Mouse (Mus musculus): ENCODE results near the gene Ddx1. TPM values are rescaled to one million over a fixed set of nuclear protein-coding genes. Genes with fewer than 3 reads are reported as not detected.

Ddx1 gene
- polyA plus RNA-seq, 2 experiments = 22.5 to 68.5 TPM

DNA sequence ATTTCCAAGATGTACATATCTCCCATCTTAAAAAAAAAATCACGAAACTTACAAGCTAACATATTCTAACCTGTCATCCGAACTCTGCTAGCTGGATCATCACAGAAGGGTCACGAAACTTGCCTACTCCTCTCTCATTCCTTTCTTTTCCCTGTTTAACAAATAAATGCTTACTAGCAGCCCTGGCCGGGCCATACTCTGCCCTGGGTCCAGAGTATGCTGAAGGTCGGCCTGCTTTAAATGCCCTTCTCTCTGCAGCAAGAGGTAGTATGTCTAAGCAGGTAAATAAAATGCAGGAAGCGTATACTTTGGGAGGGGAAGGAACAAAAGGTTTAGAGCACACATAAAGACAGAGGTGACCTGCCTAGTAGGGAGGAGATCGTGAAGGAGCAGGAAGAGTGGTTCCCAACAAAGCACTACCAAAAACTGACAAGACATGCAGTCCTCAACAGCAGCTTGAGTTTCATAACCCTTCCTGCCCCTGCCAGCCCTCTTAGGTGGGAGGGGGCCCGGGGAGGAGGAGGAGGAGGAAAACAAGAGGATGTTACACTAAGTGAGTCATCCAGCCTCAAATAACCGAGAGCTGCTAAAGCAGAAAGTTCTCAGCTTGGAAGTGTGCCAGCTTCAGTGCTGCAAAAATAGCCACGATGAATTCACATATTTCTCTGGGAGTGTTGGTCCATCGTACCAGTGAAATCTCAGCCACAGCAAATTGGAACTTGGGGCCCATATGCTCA lies 37.1 kb downstream of the Ddx1 start:
- no peak for ATAC-seq (ENCODE audit: insufficient read depth)
- Histone ChIP-seq H3K27ac (no peak overlapping the region), H3K9me3 (ENCODE audit: control insufficient read depth, low read length) (no peaks in the 10 kb centered on the region), H3K4me3 (ENCODE audit: insufficient read depth in 1 of 2, low read depth in 2 of 2, low read length in 2 of 2) (no peak overlapping the region), H3K36me3 (replicated peaks; ENCODE audit: control insufficient read depth, insufficient read depth, low read depth) (no peaks in the 10 kb centered on the region), H3K27me3 (ENCODE audit: control insufficient read depth, insufficient read depth, low read length) (no peaks in the 10 kb centered on the region), H3K4me2 (ENCODE audit: low read depth) (no peak overlapping the region), H3K9ac (replicated peaks) (no peak overlapping the region), H3K4me1 (replicated peaks; ENCODE audit: control insufficient read depth in 2 of 2, insufficient read depth in 2 of 2, low read length in 1 of 2) (peaks cover 0 to 7% of the 10 kb centered on the region in 2 experiments; a peak in 2 of 4 replicates)
- no peak for DNase-seq (ENCODE audit: low read depth in 3 of 3, low spot score in 3 of 3)
- TF ChIP-seq EP300 (IDR thresholded peaks at IDR 0.05; ENCODE audit: low read depth) = no peak
- no peak for TF ChIP-seq CTCF (IDR thresholded peaks at IDR 0.05; ENCODE audit: low read depth)
- 34% methylated on average over 11 of the region's 11 CpGs for WGBS (ENCODE audit: insufficient replicate concordance)

GRCm38 (mm10) chr12:13209692-13210377 lies 39.2 kb downstream of the Ddx1 start:
- DNase-seq (ENCODE audit: low read depth in 3 of 3, low spot score in 3 of 3) = no peak
- Histone ChIP-seq H3K27ac (no peak overlapping the region), H3K9ac (replicated peaks) (no peak overlapping the region), H3K36me3 (replicated peaks; ENCODE audit: control insufficient read depth, insufficient read depth, low read depth) (no peaks in the 10 kb centered on the region), H3K4me3 (ENCODE audit: insufficient read depth in 1 of 2, low read depth in 2 of 2, low read length in 2 of 2) (no peak overlapping the region), H3K4me1 (replicated peaks; ENCODE audit: control insufficient read depth in 2 of 2, insufficient read depth in 2 of 2, low read length in 1 of 2) (peaks cover 0 to 6% of the 10 kb centered on the region in 2 experiments; a peak in 2 of 4 replicates), H3K4me2 (ENCODE audit: low read depth) (no peak overlapping the region), H3K27me3 (ENCODE audit: control insufficient read depth, insufficient read depth, low read length) (no peaks in the 10 kb centered on the region), H3K9me3 (ENCODE audit: control insufficient read depth, low read length) (no peaks in the 10 kb centered on the region)
- TF ChIP-seq EP300 (IDR thresholded peaks at IDR 0.05; ENCODE audit: low read depth) = no peak
- no peak for TF ChIP-seq CTCF (IDR thresholded peaks at IDR 0.05; ENCODE audit: low read depth)
- 71% methylated on average over 13 of the region's 13 CpGs for WGBS (ENCODE audit: insufficient replicate concordance)
- no peak for ATAC-seq (ENCODE audit: insufficient read depth)

DNA sequence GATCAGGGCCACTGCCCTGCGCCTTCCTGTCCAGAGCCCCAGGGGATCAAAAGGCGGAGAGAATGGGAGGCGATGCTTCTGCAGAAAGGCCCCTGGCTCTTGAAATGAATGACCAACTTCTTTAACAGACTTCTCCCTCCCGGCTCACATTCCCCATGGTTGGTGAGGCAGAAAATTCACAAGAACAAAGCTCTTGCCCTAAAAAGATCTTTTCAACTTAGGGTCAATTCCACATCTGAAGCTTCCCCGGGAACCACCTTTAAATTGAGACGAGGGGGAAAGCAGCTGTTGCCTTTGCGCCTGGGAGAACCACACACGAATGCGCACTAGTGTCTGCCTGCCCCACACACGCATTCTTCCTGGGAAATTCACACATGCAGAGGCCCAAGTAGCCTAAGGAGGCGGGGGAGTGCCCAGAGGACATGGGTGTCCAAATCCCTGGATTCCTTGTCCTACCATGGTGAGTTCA lies 40.0 kb downstream of the Ddx1 start:
- no peak for TF ChIP-seq CTCF (IDR thresholded peaks at IDR 0.05; ENCODE audit: low read depth)
- no peak for TF ChIP-seq EP300 (IDR thresholded peaks at IDR 0.05; ENCODE audit: low read depth)
- Histone ChIP-seq H3K4me3 (ENCODE audit: insufficient read depth in 1 of 2, low read depth in 2 of 2, low read length in 2 of 2) (no peak overlapping the region), H3K27me3 (ENCODE audit: control insufficient read depth, insufficient read depth, low read length) (no peaks in the 10 kb centered on the region), H3K4me2 (ENCODE audit: low read depth) (no peak overlapping the region), H3K9ac (replicated peaks) (no peak overlapping the region), H3K4me1 (replicated peaks; ENCODE audit: control insufficient read depth in 2 of 2, insufficient read depth in 2 of 2, low read length in 1 of 2) (peaks cover 0 to 6% of the 10 kb centered on the region in 2 experiments; a peak in 2 of 4 replicates), H3K27ac (no peak overlapping the region), H3K36me3 (replicated peaks; ENCODE audit: control insufficient read depth, insufficient read depth, low read depth) (no peaks in the 10 kb centered on the region), H3K9me3 (ENCODE audit: control insufficient read depth, low read length) (no peaks in the 10 kb centered on the region)
- WGBS (ENCODE audit: insufficient replicate concordance) = 72% methylated on average over 11 of the region's 11 CpGs
- DNase-seq (ENCODE audit: low read depth in 3 of 3, low spot score in 3 of 3) (no peak), ATAC-seq (ENCODE audit: insufficient read depth) (no peak)

DNA sequence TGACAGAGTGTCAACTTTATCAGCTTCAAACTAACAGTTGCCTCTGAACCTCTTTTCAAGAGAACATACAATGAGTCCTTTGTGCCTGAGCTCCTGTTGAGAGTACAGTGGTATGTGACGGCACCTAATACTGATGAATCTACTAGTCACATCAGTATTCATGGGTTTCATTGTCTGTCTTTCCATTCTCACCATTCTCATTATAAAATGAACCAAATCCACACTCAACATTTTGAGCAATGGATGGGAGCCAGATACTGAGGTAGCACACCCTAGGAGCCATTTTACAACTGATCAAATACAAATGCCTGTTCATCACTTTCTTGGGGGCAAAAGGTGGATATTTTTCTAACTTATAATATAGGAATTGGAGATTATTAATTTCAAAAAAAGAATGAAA lies 40.5 kb downstream of the Ddx1 start:
- H3K4me1 ChIP-seq (replicated peaks; ENCODE audit: control insufficient read depth in 2 of 2, insufficient read depth in 2 of 2, low read length in 1 of 2) = peaks cover 0 to 6% of the 10 kb centered on the region in 2 experiments; a peak in 2 of 4 replicates
- no peak overlapping the region for H3K4me2 ChIP-seq (ENCODE audit: low read depth)
- DNase-seq (ENCODE audit: low read depth in 3 of 3, low spot score in 3 of 3) (no peak), ATAC-seq (ENCODE audit: insufficient read depth) (no peak)
- 67% methylated on average over 1 of the region's 1 CpGs for WGBS (ENCODE audit: insufficient replicate concordance)
- H3K27me3 ChIP-seq (ENCODE audit: control insufficient read depth, insufficient read depth, low read length) = no peaks in the 10 kb centered on the region
- TF ChIP-seq CTCF (IDR thresholded peaks at IDR 0.05; ENCODE audit: low read depth) (no peak), EP300 (IDR thresholded peaks at IDR 0.05; ENCODE audit: low read depth) (no peak)
- no peak overlapping the region for H3K4me3 ChIP-seq (ENCODE audit: insufficient read depth in 1 of 2, low read depth in 2 of 2, low read length in 2 of 2)
- no peaks in the 10 kb centered on the region for H3K9me3 ChIP-seq (ENCODE audit: control insufficient read depth, low read length)
- H3K36me3 ChIP-seq (replicated peaks; ENCODE audit: control insufficient read depth, insufficient read depth, low read depth) = no peaks in the 10 kb centered on the region
- no peak overlapping the region for H3K27ac ChIP-seq
- no peak overlapping the region for H3K9ac ChIP-seq (replicated peaks)

DNA sequence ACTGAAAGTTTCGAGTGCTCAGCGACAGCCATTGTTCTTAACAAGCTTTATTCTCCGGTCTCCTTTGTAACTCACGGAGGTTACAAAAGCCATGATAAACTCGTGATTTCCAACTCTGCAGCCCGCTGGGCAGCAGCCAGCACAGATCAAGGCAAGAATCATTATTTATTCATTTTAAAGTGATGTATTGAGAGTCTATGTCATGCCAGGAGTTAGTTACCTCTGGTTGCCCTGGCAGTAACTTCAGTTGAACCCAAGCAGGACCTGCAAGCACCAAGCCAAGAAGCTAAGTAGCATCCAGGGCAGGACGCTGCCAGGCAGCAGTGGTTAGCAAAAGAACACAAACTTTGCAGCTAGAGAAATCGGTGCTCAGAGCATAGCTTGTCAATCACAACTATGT lies 41.9 kb downstream of the Ddx1 start:
- no peak overlapping the region for H3K4me2 ChIP-seq (ENCODE audit: low read depth)
- H3K9ac ChIP-seq (replicated peaks) = no peak overlapping the region
- H3K9me3 ChIP-seq (ENCODE audit: control insufficient read depth, low read length) = no peaks in the 10 kb centered on the region
- no peak overlapping the region for H3K4me3 ChIP-seq (ENCODE audit: insufficient read depth in 1 of 2, low read depth in 2 of 2, low read length in 2 of 2)
- DNase-seq (ENCODE audit: low read depth in 3 of 3, low spot score in 3 of 3) (no peak), ATAC-seq (ENCODE audit: insufficient read depth) (no peak)
- H3K27me3 ChIP-seq (ENCODE audit: control insufficient read depth, insufficient read depth, low read length) = no peaks in the 10 kb centered on the region
- 61% methylated on average over 8 of the region's 8 CpGs for WGBS (ENCODE audit: insufficient replicate concordance)
- no peaks in the 10 kb centered on the region for H3K36me3 ChIP-seq (replicated peaks; ENCODE audit: control insufficient read depth, insufficient read depth, low read depth)
- TF ChIP-seq EP300 (IDR thresholded peaks at IDR 0.05; ENCODE audit: low read depth) (no peak), CTCF (IDR thresholded peaks at IDR 0.05; ENCODE audit: low read depth) (no peak)
- peaks cover 0 to 5% of the 10 kb centered on the region in 2 experiments; a peak in 2 of 4 replicates for H3K4me1 ChIP-seq (replicated peaks; ENCODE audit: control insufficient read depth in 2 of 2, insufficient read depth in 2 of 2, low read length in 1 of 2)
- no peak overlapping the region for H3K27ac ChIP-seq
